Mouse (Mus musculus) yolk sac, embryonic 10.5 days (tissue): ENCODE data around the gene Duxf3.
A peak's percentile ranks its signal among the peaks of the same experiment; 100 is the strongest.
"Not testable (repeated sequence)": the region's sequence is repeated elsewhere in the genome, so short reads cannot be mapped to it uniquely, and the experiment has no call there.

Experiments
- DNase-seq: peaks from one replicate; pipeline ENCODE4 v3.0.0-alpha.2; 2017; ENCODE audit warnings: low spot score

Duxf3 gene

GRCm38 (mm10) chr10:58232641-58232969 lies at the start of gene Duxf3:
TSS of gene Duxf3 (minus strand) at chr10:58232675.
- DNase-seq, result not testable (repeated sequence)

DNA sequence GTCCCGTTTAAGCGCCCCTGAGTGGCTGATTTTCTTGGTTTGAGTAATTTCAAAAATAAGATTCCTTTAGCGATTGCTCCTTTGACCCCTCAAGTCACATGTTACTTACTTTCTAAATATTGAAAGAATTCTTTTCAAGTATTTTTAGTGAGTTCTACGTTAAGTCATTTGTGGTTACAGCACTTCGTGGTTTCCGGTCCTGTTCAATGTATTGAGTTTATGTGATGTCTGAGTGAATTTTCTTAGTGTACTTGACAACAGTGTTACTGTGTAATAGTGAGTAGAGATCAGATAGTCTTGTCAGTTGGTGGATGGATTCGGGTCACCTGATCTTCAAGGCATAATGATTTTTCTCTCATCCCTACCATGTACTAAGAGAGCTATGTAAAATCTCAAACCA lies 49.8 kb upstream of the Duxf3 start:
- DNase-seq, result no peak

GRCm38 (mm10) chr10:58258466-58258865 lies 26.0 kb upstream of the Duxf3 start:
- DNase-seq, result no peak

GRCm38 (mm10) chr10:58255954-58256353 lies 23.5 kb upstream of the Duxf3 start:
- DNase-seq, result peak; percentile 25

DNA sequence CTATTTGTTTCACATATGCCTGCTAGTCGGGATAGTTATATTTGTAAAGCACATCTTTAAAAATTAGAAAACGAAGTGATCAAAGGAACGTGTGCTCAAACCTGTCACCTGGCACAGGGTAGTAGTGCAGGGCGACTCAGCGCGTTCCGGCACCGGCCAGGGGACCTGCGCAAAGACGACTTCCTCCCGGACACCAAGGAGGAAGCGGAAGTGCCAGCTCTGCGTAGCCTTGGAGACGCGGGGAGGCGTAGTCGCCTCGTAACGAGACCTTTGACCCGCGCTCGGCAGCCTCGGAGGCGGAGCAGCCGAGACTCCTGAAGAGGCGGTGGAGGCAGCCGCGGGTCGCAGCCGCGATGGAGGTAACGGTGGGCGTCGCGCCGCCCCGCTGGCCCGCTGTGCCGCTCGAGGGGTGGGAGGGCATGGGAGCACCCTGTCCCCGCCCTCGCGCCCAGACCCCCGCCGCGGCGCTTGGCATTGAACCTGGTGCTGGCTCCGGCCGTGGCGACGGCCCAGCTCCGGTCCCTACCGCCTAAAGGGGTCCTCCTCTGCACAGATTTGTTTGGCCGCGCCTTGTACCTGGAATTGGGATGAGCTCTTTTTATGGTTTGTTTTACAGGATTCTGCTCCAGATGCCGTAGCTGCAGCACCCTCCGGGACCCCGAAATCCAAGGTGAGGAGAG lies 22.9 kb upstream of the Duxf3 start, which contains the start of gene Gcc2:
Gene Gcc2, plus strand, starts transcription at position 285 of the 680 bp plus-strand sequence.
- DNase-seq, result peak; percentile 92

DNA sequence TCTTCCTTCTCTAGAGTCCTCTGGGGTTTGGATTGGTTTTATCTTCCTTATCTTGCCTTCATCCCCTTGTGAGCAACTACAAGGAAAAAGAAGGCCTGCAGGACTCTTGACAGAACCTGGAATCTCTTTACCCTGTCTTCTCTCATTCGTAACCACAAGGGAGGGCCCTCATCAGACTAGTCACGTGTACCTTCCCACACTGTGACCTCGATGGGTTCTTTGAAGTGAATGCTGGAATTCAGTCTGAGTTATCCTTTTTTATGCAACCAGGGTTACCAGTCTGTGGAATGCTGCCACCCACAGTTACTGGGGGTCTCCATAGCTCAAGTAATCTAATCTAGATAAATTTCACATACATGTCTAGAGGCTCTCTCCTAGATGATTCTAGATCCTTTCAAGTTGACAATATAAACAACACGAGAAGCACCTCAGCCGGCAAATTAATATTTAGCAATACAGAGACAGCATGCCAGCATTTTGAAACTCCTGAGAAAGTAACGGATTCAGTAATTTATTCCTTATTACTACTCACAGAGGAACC lies 22.2 kb upstream of the Duxf3 start:
- DNase-seq, result no peak

DNA sequence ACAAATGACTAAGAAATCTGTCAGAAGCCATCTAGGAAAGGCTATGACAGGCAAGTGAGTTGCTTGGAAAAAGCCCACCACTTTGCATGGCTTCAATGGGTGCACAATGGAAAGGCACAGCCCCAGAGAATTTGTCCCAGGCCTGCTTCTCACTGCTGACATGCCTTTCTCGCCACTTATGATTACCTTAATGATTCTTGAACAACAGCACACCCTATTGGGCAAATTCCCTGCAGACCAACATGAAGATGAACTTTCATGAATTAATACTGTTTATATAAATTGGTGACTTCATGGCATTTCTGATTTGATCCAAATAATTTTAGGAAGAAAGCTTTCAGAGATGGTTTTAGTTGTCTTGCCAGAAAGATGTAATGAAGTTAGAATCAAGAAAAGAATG lies 17.1 kb upstream of the Duxf3 start:
- no peak for DNase-seq

- peak; percentile 45 for DNase-seq
Observed at GRCm38 (mm10) chr10:58238984-58239740, 6.7 kb upstream of the Duxf3 start.

- peak; percentile 7 for DNase-seq
Observed at GRCm38 (mm10) chr10:58236613-58237012, 4.1 kb upstream of the Duxf3 start, which contains the start of gene Gm4981. TSS of gene Gm4981 (minus strand) at chr10:58236701.

GRCm38 (mm10) chr10:58234985-58235384 lies 2.5 kb upstream of the Duxf3 start:
- DNase-seq, result not testable (repeated sequence)

DNA sequence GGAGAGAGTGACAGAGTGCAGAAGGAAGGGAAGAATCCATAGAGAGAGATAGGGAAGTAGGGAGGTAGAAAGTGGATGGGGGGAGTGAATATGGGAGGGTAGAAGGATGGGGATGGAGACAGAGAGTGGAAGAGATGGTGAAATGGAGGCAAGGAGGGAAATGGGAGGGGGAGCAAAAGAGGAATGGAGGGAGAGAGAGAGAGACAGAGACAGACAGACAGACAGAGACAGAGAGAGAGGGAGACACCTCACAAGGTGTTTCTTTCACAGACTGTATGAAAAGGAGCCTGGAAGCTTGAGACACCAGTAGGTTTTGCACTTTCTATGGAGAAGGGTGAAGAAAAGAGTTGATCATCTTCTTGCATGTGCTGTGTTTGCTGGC lies 1.3 kb upstream of the Duxf3 start:
- DNase-seq, result not testable (repeated sequence)

DNA sequence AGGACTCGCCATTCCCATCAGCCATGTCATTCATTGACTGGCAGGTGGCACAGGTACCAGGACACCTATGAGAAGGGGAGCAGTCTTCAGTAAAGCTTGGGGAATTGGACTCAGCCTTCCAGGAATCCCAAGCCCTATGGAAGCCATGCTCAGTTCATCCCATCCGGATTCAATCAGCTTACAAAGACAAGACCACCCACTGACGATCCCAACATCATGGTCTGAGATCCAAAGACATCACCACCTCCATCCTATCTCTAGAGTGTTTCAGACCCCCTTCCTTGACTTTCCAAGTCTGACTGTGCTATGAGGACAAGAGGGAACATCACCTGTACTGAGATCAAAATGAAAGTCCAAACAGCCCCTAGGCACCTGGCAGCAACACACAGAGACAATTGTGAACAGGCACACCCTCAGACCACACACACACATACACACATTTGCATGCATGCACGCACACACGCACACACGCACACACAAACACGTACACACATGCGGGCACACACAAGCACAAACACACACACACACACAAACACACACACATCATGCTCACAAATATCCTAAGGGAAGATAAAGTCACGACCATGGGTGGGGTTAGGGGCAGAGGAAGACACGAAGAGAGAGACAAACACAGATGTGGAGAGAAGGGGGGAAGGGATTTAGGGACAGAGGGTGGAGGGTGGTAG lies 722 bp upstream of the Duxf3 start:
- not testable (repeated sequence) for DNase-seq

- peak; percentile 64 for DNase-seq
Observed at GRCm38 (mm10) chr10:58231779-58232640, 465 bp downstream of the Duxf3 start.

- DNase-seq, result peak; percentile 32
Observed at GRCm38 (mm10) chr10:58231088-58231487, 1.4 kb downstream of the Duxf3 start.

DNA sequence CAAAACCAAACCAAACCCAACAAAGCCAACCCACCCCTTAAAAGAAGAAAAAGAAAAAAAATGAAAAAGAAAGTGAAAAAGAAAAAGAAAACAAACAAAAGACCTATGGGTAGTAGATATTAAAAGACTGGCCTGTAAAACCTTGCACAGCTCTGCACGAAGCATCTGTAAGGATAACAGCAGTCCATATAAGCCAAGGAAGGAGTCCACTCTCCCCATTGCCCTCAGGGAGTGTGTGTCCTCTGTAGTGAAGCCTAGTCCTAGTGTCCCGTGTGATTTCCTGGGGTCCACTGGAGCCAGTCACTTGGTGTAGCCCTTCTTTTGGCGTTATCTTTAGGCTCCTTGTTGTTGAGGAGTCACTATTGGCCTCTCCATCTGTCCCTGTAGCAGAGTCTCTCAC lies 2.5 kb downstream of the Duxf3 start:
- not testable (repeated sequence) for DNase-seq

- not testable (repeated sequence) for DNase-seq
Observed at GRCm38 (mm10) chr10:58227798-58228197, 4.7 kb downstream of the Duxf3 start.

- peak; percentile 24 for DNase-seq
Observed at GRCm38 (mm10) chr10:58226357-58226756, 6.1 kb downstream of the Duxf3 start.

GRCm38 (mm10) chr10:58224827-58225785 lies 7.4 kb downstream of the Duxf3 start, which contains the start of gene AW822073:
TSS of gene AW822073 (minus strand) at chr10:58224930.
- DNase-seq, result peak; percentile 18

GRCm38 (mm10) chr10:58223972-58224805 lies 8.3 kb downstream of the Duxf3 start:
- DNase-seq, result peak; percentile 45
